Mouse (Mus musculus) forebrain, embryonic 15.5 days (tissue): ENCODE measurements around the gene Lfng. TPM values are rescaled to one million over a fixed set of nuclear protein-coding genes. Genes with fewer than 3 reads are reported as not detected.

Experiments
- ATAC-seq: fragments of 200-750 bp; cut with Nextera tagmentation; replicated peaks from 2 replicates; pipeline ENCODE4 v1.8.0; 2017; ENCODE audit warnings: mild to moderate bottlenecking, moderate TSS enrichment, moderate library complexity
- H3K27ac ChIP-seq: fragments of 300-500 bp; sonication (generic); replicated peaks from 2 replicates; pipeline ENCODE4 v1.5.1; 2015; ENCODE audit warnings: mild to moderate bottlenecking, inconsistent platforms
- H3K27me3 ChIP-seq: fragments of 300-500 bp; sonication (generic); 2 replicates; pipeline ENCODE4 v1.6.1; 2015; ENCODE audit warnings: inconsistent platforms
- H3K36me3 ChIP-seq: fragments of 300-500 bp; sonication (generic); 2 replicates; pipeline ENCODE4 v1.6.1; 2015; ENCODE audit warnings: mild to moderate bottlenecking, inconsistent platforms
- H3K4me1 ChIP-seq: fragments of 300-500 bp; sonication (generic); 2 replicates; pipeline ENCODE4 v1.6.1; 2015; ENCODE audit warnings: inconsistent platforms
- H3K4me2 ChIP-seq: fragments of 300-500 bp; sonication (generic); replicated peaks from 2 replicates; pipeline ENCODE4 v1.6.1; 2015; ENCODE audit warnings: mild to moderate bottlenecking, inconsistent platforms
- H3K4me3 ChIP-seq: fragments of 300-500 bp; sonication (generic); 2 replicates; pipeline ENCODE4 v1.5.1; 2015; ENCODE audit warnings: mild to moderate bottlenecking, inconsistent platforms
- H3K9ac ChIP-seq: fragments of 300-500 bp; sonication (generic); replicated peaks from 2 replicates; pipeline ENCODE4 v1.6.1; 2015; ENCODE audit warnings: mild to moderate bottlenecking, inconsistent platforms
- H3K9me3 ChIP-seq: fragments of 300-500 bp; sonication (generic); 2 replicates; pipeline ENCODE4 v1.6.1; 2016; ENCODE audit warnings: inconsistent platforms
- WGBS: fragments of 180-500 bp; shearing (Covaris S2); methylation state at CpG from one replicate; pipeline ENCODE4 v1.1.7; 2015; ENCODE audit warnings: mixed read lengths; 5-methylcytosine and 5-hydroxymethylcytosine counted together
- polyA plus RNA-seq: library from polyadenylated mRNA; unstranded; fragments of >200 nt; fragmentation: Nextera tagmentation; extraction: Ambion mirVana; gene quantifications from 2 replicates; pipeline ENCODE4 v1.2.1, GENCODE M21; 2015

Gene Lfng
- polyA plus RNA-seq, 1 experiment from 2014 or later, result 28.8 TPM

DNA sequence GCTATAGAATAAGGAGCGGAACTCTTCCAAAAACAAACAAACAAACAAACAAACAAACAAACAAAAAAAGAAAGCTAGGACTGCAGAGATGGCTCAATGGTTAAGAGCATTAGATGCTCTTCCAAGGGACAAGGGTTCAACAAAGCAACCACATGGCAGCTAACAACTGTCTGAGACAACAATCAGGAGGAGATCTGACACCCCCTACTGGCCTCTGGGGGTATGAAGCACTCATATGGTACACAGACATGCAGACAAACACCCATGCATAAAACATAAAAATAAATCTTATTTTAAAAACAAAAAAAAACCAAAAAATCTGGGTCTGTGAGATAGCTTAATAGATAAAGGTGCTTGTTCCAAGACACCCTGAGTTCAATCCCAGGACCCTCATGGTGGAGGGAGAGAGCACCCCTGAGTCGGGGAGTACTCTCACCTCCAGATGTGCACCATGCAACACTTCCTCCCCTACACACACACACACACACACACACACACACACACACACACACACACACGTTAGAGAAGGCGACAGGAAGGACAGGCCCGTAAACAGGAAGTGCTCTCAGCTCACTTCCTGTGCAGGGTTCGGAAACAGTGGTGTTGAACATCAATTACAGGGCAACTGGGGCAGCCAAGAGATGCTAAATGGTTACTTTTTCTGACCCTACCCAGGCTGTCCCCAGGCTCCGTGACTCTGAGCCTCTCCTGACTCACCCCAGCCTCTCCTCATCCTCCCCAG lies 29.4 kb downstream of the Lfng start:
- WGBS, result 92% methylated on average over 7 of the region's 7 CpGs

DNA sequence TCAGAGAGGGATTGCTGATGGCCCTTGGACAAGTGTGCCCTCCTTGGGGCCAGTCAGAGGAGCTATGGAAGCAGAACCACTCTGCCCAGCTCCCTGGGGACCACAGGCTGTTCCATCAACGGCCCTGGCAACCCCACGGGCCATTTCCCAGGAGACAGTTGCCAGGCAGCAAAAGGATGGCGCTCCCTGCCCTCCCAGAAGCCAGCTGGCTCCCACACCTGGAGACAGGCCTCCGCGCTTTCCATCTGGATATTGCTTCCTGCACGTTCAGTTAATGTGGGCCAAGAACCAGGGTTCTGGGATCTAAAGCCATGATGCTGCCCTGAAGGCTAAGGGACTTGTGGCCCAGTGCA lies 29.9 kb downstream of the Lfng start:
- H3K27me3 ChIP-seq, result no peaks in the 10 kb centered on the region
- peaks cover 28% of the 10 kb centered on the region for H3K4me1 ChIP-seq
- H3K4me2 ChIP-seq, result no peak overlapping the region
- peak overlapping the region; percentile 20 for H3K27ac ChIP-seq
- peaks cover 57% of the 10 kb centered on the region for H3K36me3 ChIP-seq
- no peak overlapping the region for H3K4me3 ChIP-seq
- WGBS, result 75% methylated on average over 6 of the region's 6 CpGs
- no peak overlapping the region for H3K9ac ChIP-seq
- no peaks in the 10 kb centered on the region for H3K9me3 ChIP-seq
- ATAC-seq, result no peak

More for the DNA sequence above, 29.4 kb downstream of the Lfng start:
- Histone ChIP-seq H3K4me2 (no peak overlapping the region), H3K9me3 (no peaks in the 10 kb centered on the region), H3K27me3 (no peaks in the 10 kb centered on the region), H3K9ac (no peak overlapping the region), H3K4me1 (peaks cover 23% of the 10 kb centered on the region), H3K36me3 (peaks cover 62% of the 10 kb centered on the region), H3K4me3 (no peak overlapping the region), H3K27ac (peak overlapping the region; percentile 20; the same call in 1 of the 2 replicates)
- ATAC-seq, result no peak

DNA sequence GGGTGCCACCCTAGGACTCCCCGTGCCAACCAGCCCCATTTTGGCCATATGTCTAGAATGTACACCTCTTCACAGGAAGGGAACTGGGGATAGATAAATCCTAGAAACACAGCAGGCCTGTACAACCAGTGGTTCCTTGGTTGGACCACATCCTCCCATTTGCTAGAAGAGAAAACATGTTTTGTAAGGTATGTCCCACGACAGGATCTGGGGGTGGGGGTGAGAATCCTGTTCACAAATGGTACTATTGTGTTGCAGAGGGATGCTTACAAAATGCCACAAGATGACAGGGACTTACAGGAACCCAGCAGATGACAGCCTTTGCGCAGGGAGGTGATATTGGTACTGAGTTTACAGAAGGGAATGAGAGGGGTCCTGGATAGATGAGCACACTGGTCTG lies 30.9 kb downstream of the Lfng start:
- no peak for ATAC-seq
- Histone ChIP-seq H3K9me3 (no peaks in the 10 kb centered on the region), H3K4me1 (peaks cover 38% of the 10 kb centered on the region), H3K9ac (no peak overlapping the region), H3K36me3 (peaks cover 47% of the 10 kb centered on the region), H3K27ac (no peak overlapping the region), H3K4me2 (no peak overlapping the region), H3K4me3 (no peak overlapping the region), H3K27me3 (no peaks in the 10 kb centered on the region)
- whole genome bisulfite sequencing, result 92% methylated on average over 3 of the region's 3 CpGs

DNA sequence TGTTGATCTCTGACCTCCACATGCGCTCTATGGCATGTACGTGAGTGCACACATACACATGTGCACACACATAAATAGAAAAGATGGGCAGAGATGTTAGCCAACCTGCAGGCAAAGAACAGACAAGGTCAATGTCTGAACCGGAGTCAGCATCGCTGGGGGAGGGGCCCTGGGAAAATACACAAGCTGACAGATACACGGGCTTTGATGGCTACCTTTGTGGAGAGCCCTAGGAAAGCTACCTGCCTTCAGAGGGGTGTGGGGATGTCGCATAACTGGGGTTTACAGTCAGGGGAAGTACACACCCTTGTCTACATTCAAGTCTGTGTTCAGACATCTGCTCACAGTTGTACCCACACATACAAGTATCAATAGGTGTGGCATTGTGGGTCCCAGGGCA lies 31.4 kb downstream of the Lfng start:
- peaks cover 43% of the 10 kb centered on the region for H3K36me3 ChIP-seq
- no peaks in the 10 kb centered on the region for H3K9me3 ChIP-seq
- no peak overlapping the region for H3K4me2 ChIP-seq
- no peak for ATAC-seq
- WGBS, result 90% methylated on average over 6 of the region's 6 CpGs
- H3K4me1 ChIP-seq, result peaks cover 42% of the 10 kb centered on the region
- no peak overlapping the region for H3K9ac ChIP-seq
- H3K4me3 ChIP-seq, result no peak overlapping the region
- H3K27me3 ChIP-seq, result no peaks in the 10 kb centered on the region
- H3K27ac ChIP-seq, result no peak overlapping the region

DNA sequence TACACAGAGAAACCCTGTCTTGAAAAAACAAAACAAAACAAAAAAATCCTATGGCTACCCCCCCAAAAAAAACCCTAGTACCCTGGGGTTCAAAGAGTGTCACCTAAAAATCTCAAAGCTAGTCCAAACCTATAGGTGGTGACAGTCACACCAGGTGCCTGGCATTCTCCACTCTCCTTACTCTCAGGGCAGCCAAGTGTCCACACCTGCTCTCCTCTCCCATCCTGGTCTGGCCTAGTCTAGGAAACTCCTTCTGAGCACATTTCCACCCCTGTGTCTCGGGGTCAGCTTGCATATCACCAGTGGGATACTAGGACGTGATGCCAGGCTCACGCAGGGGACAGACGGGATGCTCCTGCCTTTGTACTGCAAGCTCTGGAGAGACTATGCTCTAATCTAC lies 32.2 kb downstream of the Lfng start:
- 90% methylated on average over 4 of the region's 4 CpGs for WGBS
- H3K4me1 ChIP-seq, result peaks cover 51% of the 10 kb centered on the region
- no peak for ATAC-seq
- H3K27ac ChIP-seq, result no peak overlapping the region
- H3K27me3 ChIP-seq, result no peaks in the 10 kb centered on the region
- no peak overlapping the region for H3K9ac ChIP-seq
- no peak overlapping the region for H3K4me3 ChIP-seq
- H3K9me3 ChIP-seq, result no peaks in the 10 kb centered on the region
- no peak overlapping the region for H3K4me2 ChIP-seq
- peaks cover 39% of the 10 kb centered on the region for H3K36me3 ChIP-seq

DNA sequence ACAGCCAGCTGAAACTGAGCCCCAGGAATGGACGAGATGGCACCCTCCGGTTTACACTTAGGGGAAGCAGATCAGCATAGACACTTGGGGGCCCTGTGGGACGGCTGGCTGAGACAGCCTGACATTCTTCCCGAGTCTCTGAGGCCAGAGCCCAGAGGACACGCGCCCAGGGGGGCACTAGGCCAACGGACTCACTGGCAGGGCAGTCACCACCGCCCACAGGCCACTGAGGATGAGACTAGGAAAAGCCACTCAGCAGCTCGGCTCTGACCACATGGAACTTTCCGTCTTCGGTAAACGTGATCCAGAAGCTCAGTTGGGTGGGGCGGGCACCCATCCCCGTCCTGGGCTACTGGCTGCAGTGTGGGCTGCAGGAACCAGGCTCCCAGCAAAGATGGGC lies 32.8 kb downstream of the Lfng start:
- H3K9ac ChIP-seq, result no peak overlapping the region
- 88% methylated on average over 14 of the region's 14 CpGs for WGBS

DNA sequence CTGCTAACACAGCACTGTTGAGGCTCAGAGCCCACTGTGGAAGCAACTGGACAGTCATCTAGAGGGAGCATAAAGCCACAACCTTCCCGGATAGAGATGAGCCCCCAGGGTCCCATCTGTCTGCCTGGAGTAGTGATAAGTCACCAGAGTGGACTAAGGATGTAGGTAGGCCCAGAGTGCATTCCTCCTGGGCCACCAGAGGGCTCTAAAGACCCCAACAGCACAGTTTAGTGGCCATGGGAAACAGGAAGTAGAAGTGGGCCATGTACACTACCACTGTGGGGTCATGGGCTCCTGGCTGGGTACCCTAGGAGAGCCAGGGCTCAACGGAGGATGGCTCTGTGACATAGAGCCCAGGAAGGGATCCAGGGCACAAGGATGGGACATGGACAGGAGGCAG lies 33.7 kb downstream of the Lfng start:
- H3K27me3 ChIP-seq, result no peaks in the 10 kb centered on the region
- peaks cover 66% of the 10 kb centered on the region for H3K4me1 ChIP-seq
- no peak overlapping the region for H3K9ac ChIP-seq
- no peak overlapping the region for H3K4me3 ChIP-seq
- H3K4me2 ChIP-seq, result no peak overlapping the region
- 0 out of 2 replicates have a peak, but pooled peaks have one; percentile 3 for ATAC-seq
- peaks cover 34% of the 10 kb centered on the region for H3K36me3 ChIP-seq
- no peak overlapping the region for H3K27ac ChIP-seq
- H3K9me3 ChIP-seq, result no peaks in the 10 kb centered on the region
- WGBS, result 89% methylated on average over 2 of the region's 2 CpGs

More for the DNA sequence above, 32.8 kb downstream of the Lfng start:
- Histone ChIP-seq H3K4me1 (peaks cover 56% of the 10 kb centered on the region), H3K27ac (no peak overlapping the region; the same call in 1 of the 2 replicates), H3K4me2 (no peak overlapping the region), H3K36me3 (peaks cover 39% of the 10 kb centered on the region), H3K9me3 (no peaks in the 10 kb centered on the region), H3K4me3 (no peak overlapping the region), H3K27me3 (no peaks in the 10 kb centered on the region)
- no peak for ATAC-seq

DNA sequence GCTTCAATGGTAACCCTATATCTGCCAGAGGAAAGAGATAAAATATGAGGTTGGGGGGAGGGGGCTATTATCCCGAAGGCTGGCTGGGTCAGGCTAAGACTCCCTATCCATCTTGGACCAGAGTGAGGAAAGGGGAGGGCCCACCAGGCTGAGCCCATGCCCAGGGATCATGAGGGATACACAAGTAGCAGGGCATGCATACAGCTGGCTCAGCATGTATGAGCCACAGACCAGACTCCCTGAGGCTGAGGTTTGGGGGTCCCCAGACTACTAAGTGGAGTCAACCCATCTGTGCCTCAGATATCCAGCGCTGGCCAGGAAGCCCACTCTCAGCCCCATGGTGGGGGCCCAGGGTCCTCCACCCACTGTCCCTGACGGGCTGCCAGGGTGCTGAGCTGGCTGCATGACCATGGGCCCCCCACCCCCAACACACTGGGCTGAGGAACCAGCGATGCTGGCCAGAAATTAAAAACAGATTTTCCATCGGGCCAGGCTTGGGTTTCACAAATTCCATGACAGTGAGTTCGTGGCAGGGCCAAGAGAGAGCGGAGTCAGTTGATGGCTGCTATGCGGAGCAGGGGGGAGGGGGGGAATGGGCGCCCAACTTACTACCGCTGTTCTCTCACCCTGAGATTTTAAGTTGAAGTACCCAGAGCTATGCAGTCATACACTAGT lies 34.3 kb downstream of the Lfng start:
- Histone ChIP-seq H3K27ac (0 out of 2 replicates have a peak overlapping the region, but pooled peaks have one; percentile 6), H3K36me3 (peaks cover 29% of the 10 kb centered on the region), H3K4me2 (no peak overlapping the region), H3K4me3 (no peak overlapping the region), H3K9ac (no peak overlapping the region), H3K4me1 (peaks cover 72% of the 10 kb centered on the region), H3K27me3 (no peaks in the 10 kb centered on the region), H3K9me3 (no peaks in the 10 kb centered on the region)
- WGBS, result 61% methylated on average over 10 of the region's 10 CpGs
- ATAC-seq, result peak; percentile 32; the same call in 1 of the 2 replicates

DNA sequence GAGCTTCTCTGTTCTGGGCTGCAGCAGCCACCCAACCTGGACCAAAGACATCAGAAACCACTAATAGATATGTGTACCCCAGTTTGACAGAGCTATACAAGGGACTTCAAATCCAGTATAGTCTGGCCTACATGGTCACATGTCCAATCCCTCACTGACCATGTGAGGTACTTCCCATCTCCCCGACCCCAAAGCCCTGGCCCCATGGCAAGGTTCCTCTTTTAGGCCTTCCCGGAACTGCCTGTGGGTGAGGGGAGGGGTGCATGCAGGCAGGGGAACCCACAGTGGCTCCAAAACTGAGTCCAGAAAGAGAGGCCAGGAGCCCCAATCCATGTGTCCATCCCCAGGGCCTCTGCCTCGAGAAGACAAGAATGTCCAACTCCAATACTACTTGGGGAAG lies 35.0 kb downstream of the Lfng start:
- H3K4me2 ChIP-seq, result no peak overlapping the region
- WGBS, result 63% methylated on average over 3 of the region's 3 CpGs
- H3K27ac ChIP-seq, result 0 out of 2 replicates have a peak overlapping the region, but pooled peaks have one; percentile 6
- no peak for ATAC-seq
- H3K27me3 ChIP-seq, result no peaks in the 10 kb centered on the region
- H3K4me3 ChIP-seq, result no peak overlapping the region
- H3K36me3 ChIP-seq, result peaks cover 26% of the 10 kb centered on the region
- peaks cover 76% of the 10 kb centered on the region for H3K4me1 ChIP-seq
- no peak overlapping the region for H3K9ac ChIP-seq
- H3K9me3 ChIP-seq, result no peaks in the 10 kb centered on the region

DNA sequence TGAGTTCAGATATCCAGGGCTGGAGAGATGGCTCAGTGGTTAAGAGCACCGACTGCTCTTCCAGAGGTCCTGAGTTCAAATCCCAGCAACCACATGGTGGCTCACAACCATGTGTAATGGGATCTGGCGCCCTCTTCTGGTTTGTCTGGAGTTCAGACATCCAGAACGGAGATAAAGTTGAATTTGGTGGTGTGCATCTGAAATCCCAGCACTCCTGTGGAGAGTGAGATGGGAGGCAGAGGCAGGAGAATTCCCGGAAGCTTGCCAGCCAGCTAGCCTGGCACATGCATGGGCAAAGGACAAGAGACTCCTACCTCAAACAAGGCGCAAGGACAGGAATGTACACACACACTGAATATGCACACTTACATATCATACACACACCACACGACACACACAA lies 37.1 kb downstream of the Lfng start:
- Histone ChIP-seq H3K27ac (no peak overlapping the region), H3K4me3 (no peak overlapping the region), H3K27me3 (no peaks in the 10 kb centered on the region), H3K36me3 (peaks cover 14% of the 10 kb centered on the region), H3K9ac (no peak overlapping the region), H3K4me1 (peaks cover 73% of the 10 kb centered on the region), H3K4me2 (0 out of 2 replicates have a peak overlapping the region, but pooled peaks have one; percentile 78), H3K9me3 (no peaks in the 10 kb centered on the region)
- ATAC-seq, result no peak
- 86% methylated on average over 6 of the region's 6 CpGs for WGBS

DNA sequence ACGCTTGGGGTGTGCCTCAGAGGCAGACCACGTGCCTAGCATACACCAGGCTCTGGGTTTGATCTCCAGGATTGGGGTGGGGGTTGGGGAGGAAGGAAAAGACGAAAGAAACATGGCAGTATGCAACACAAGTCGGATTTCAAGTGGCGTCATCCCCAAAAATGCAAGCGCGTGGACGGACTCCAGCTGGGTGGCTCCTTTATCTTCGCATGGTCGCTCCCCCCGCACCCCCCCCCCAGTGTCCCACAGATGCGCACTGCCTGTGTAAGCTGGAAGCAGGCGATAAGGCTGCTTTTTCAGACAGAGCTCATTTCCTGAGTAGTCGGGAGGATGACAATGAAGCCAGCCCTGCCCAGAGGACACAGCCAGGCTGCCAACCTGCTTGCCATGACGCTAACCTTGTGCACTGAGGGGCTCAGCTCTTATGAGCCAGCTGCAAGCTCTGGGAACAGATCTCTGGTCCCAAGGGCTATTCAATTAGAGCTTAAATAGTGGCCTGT lies 37.6 kb downstream of the Lfng start:
- no peak for ATAC-seq
- H3K36me3 ChIP-seq, result peaks cover 13% of the 10 kb centered on the region

DNA sequence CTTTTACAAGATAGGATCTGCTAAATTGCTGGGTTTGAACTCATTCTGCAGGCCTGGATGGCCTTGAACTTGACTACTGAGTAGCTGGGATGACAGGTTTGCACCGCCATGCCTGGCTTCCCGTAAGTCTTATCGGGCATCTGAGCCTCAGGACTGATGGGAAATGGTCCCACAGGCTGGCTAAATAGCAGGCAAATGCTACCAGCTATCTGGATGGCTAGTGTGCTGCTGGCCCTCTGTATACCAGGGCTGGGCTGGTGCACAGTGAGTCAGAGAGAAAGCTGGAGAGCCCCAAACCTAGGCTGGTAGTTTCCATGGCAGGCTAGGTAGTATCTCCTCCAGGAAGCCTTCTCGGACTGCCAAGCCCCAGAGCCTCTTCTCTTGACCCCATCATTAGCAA lies 38.3 kb downstream of the Lfng start:
- Histone ChIP-seq H3K9me3 (no peaks in the 10 kb centered on the region), H3K36me3 (peaks cover 10% of the 10 kb centered on the region), H3K27ac (peak overlapping the region; percentile 94), H3K9ac (peak overlapping the region; percentile 100; the same call in 1 of the 2 replicates), H3K4me3 (peak overlapping the region; percentile 94), H3K4me1 (peaks cover 80% of the 10 kb centered on the region), H3K27me3 (no peaks in the 10 kb centered on the region), H3K4me2 (peak overlapping the region; percentile 78)
- 69% methylated on average over 4 of the region's 4 CpGs for WGBS
- no peak for ATAC-seq

More for the DNA sequence above, 37.6 kb downstream of the Lfng start:
- Histone ChIP-seq H3K4me3 (peak overlapping the region; percentile 94), H3K4me1 (peaks cover 77% of the 10 kb centered on the region), H3K9me3 (no peaks in the 10 kb centered on the region), H3K27me3 (no peaks in the 10 kb centered on the region), H3K4me2 (peak overlapping the region; percentile 78), H3K27ac (peak overlapping the region; percentile 12; the same call in 1 of the 2 replicates), H3K9ac (peak overlapping the region; percentile 100; the same call in 1 of the 2 replicates)
- 57% methylated on average over 15 of the region's 15 CpGs for WGBS
